Mouse (Mus musculus): ENCODE measurements around the gene Lama2.
A peak's percentile ranks its signal among the peaks of the same experiment; 100 is the strongest.

Lama2 gene

GRCm38 (mm10) chr10:27174271-27174670 lies 445.3 kb downstream of the Lama2 start:
- DNase-seq (ENCODE audit: low spot score): no peak

GRCm38 (mm10) chr10:27164738-27165137 lies 454.8 kb downstream of the Lama2 start:
- no peak for DNase-seq (ENCODE audit: low spot score)

- DNase-seq (ENCODE audit: low spot score): no peak
These were observed 457.2 kb downstream of the Lama2 start for GRCm38 (mm10) chr10:27162364-27162763.

- DNase-seq (ENCODE audit: low spot score): no peak
These were observed 469.3 kb downstream of the Lama2 start for GRCm38 (mm10) chr10:27150220-27150619.

- peak; percentile 48 for DNase-seq (ENCODE audit: low spot score)
These were observed 479.1 kb downstream of the Lama2 start for GRCm38 (mm10) chr10:27140422-27140821.

GRCm38 (mm10) chr10:27135768-27136167 lies 483.8 kb downstream of the Lama2 start:
- no peak for DNase-seq (ENCODE audit: low spot score)

GRCm38 (mm10) chr10:27133135-27133534 lies 486.4 kb downstream of the Lama2 start:
- peak; percentile 86 for DNase-seq (ENCODE audit: low spot score)

GRCm38 (mm10) chr10:27127454-27127853 lies 492.1 kb downstream of the Lama2 start:
- no peak for DNase-seq (ENCODE audit: low spot score)

- DNase-seq (ENCODE audit: low spot score): no peak
These were observed 495.8 kb downstream of the Lama2 start for GRCm38 (mm10) chr10:27123763-27124162.

GRCm38 (mm10) chr10:27117815-27118214 lies 501.7 kb downstream of the Lama2 start:
- DNase-seq (ENCODE audit: low spot score): no peak

GRCm38 (mm10) chr10:27116938-27117647 lies 502.5 kb downstream of the Lama2 start:
- DNase-seq (ENCODE audit: low spot score): no peak

- DNase-seq (ENCODE audit: low spot score): no peak
These were observed 505.4 kb downstream of the Lama2 start for GRCm38 (mm10) chr10:27114131-27114530.

- no peak for DNase-seq (ENCODE audit: low spot score)
These were observed 515.7 kb downstream of the Lama2 start for GRCm38 (mm10) chr10:27103811-27104210.

GRCm38 (mm10) chr10:27101800-27102353 lies 517.7 kb downstream of the Lama2 start:
- DNase-seq (ENCODE audit: low spot score): no peak

GRCm38 (mm10) chr10:27077113-27077512 lies 542.4 kb downstream of the Lama2 start:
- DNase-seq (ENCODE audit: low spot score): no peak

- DNase-seq (ENCODE audit: low spot score): no peak
These were observed 550.6 kb downstream of the Lama2 start for GRCm38 (mm10) chr10:27068794-27069435.

GRCm38 (mm10) chr10:27063671-27064070 lies 555.9 kb downstream of the Lama2 start:
- DNase-seq (ENCODE audit: low spot score): no peak

GRCm38 (mm10) chr10:27054488-27054887 lies 565.1 kb downstream of the Lama2 start:
- no peak for DNase-seq (ENCODE audit: low spot score)

- no peak for DNase-seq (ENCODE audit: low spot score)
These were observed 572.4 kb downstream of the Lama2 start for GRCm38 (mm10) chr10:27047196-27047595.

- DNase-seq (ENCODE audit: low spot score): no peak
These were observed 577.7 kb downstream of the Lama2 start for GRCm38 (mm10) chr10:27041812-27042211.

- DNase-seq (ENCODE audit: low spot score): no peak
These were observed 596.9 kb downstream of the Lama2 start for GRCm38 (mm10) chr10:27022707-27023106.

GRCm38 (mm10) chr10:27012804-27013365 lies 606.7 kb downstream of the Lama2 start:
- DNase-seq (ENCODE audit: low spot score): no peak

- DNase-seq (ENCODE audit: low spot score): no peak
These were observed 612.2 kb downstream of the Lama2 start for GRCm38 (mm10) chr10:27007364-27007763.
